Mouse (Mus musculus) intestine, embryonic 14.5 days (tissue): Measurements from ENCODE around the gene Aox3. TPM values are rescaled to one million over a fixed set of nuclear protein-coding genes. Genes with fewer than 3 reads are reported as not detected.

Source experiments
- ATAC-seq: fragments of 200-750 bp; cut with Nextera tagmentation; replicated peaks from 2 replicates; pipeline ENCODE4 v1.8.0; 2017; ENCODE audit warnings: low read depth, moderate number of reproducible peaks, moderate TSS enrichment, moderate library complexity; ENCODE audit not compliant: low FRiP score, low TSS enrichment
- DNase-seq: peaks from one replicate; pipeline ENCODE4 v3.0.0-alpha.2; 2018; ENCODE audit warnings: low spot score
- H3K27ac ChIP-seq: fragments of 300-500 bp; sonication (generic); 2 replicates; pipeline ENCODE4 v1.5.1; 2014; ENCODE audit warnings: low read depth, mild to moderate bottlenecking, control low read depth
- H3K27me3 ChIP-seq: fragments of 300-500 bp; sonication (generic); replicated peaks from 2 replicates; pipeline ENCODE4 v1.6.1; 2014; ENCODE audit warnings: low read length, control low read depth; ENCODE audit not compliant: control insufficient read depth, insufficient read depth
- H3K36me3 ChIP-seq: fragments of 300-500 bp; sonication (generic); 2 replicates; pipeline ENCODE4 v1.6.1; 2014; ENCODE audit warnings: low read length, control low read depth; ENCODE audit not compliant: control insufficient read depth, insufficient read depth
- H3K4me1 ChIP-seq: fragments of 300-500 bp; sonication (generic); replicated peaks from 2 replicates; pipeline ENCODE4 v1.6.1; 2014; ENCODE audit warnings: low read length, control low read depth, mixed read lengths; ENCODE audit not compliant: control insufficient read depth, insufficient read depth
- H3K4me2 ChIP-seq: fragments of 300-500 bp; sonication (generic); 2 replicates; pipeline ENCODE4 v1.6.1; 2014; ENCODE audit warnings: low read length
- H3K4me3 ChIP-seq: fragments of 300-500 bp; sonication (generic); 2 replicates; pipeline ENCODE4 v1.5.1; 2014; ENCODE audit warnings: low read depth, low read length, control low read depth, mixed read lengths
- H3K9ac ChIP-seq: fragments of 300-500 bp; sonication (generic); 2 replicates; pipeline ENCODE4 v1.6.1; 2014; ENCODE audit warnings: mild to moderate bottlenecking, low read length
- H3K9me3 ChIP-seq: fragments of 300-500 bp; sonication (generic); 2 replicates; pipeline ENCODE4 v1.6.1; 2016; ENCODE audit warnings: low read length, control low read depth; ENCODE audit not compliant: control insufficient read depth
- WGBS: fragments of 180-500 bp; shearing (Covaris S2); extraction: QIAGEN DNeasy Blood & Tissue Kit; methylation state at CpG from one replicate; pipeline ENCODE4 v1.1.7; 2014; 5-methylcytosine and 5-hydroxymethylcytosine counted together
- polyA plus RNA-seq: library from polyadenylated mRNA; unstranded; fragments of >200 nt; fragmentation: Nextera tagmentation; extraction: Ambion mirVana; gene quantifications from 2 replicates; pipeline ENCODE4 v1.2.1, GENCODE M21; 2014

Gene Aox3
- polyA plus RNA-seq, 1 experiment from 2014 or later, result 0.42 TPM

DNA sequence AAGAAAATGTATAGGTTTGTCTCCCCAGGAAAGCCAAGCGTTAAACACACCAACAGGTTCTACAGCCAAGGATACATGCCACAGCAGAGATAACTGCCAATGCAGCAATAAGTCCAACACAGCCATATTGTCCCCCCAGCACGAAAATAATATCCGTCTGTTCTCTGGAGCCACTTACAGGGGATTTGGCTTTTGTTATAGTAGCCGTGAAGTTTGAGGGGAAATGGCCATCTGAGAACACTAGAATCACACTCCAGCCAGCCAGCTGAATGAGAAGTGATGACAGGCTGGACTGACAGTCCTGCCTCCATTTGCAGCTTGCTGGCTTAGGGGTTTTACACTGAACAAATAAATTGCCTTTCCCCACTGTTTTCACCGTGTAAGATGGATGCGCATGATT, 108.1 kb downstream of the Aox3 start:
- WGBS, result 79% methylated on average over 6 of the region's 6 CpGs
- ATAC-seq (no peak), DNase-seq (no peak)
- no peaks in the 10 kb centered on the region for H3K4me1 ChIP-seq
- H3K36me3 ChIP-seq, result no peaks in the 10 kb centered on the region
- H3K4me2 ChIP-seq, result no peak overlapping the region
- no peak overlapping the region for H3K9ac ChIP-seq
- no peak overlapping the region for H3K4me3 ChIP-seq
- no peak overlapping the region for H3K27ac ChIP-seq
- H3K9me3 ChIP-seq, result no peaks in the 10 kb centered on the region
- no peaks in the 10 kb centered on the region for H3K27me3 ChIP-seq

GRCm38 (mm10) chr1:58221879-58222278, 108.9 kb downstream of the Aox3 start:
- DNase-seq (no peak), ATAC-seq (no peak)
- Histone ChIP-seq H3K4me2 (no peak overlapping the region), H3K36me3 (no peaks in the 10 kb centered on the region), H3K4me1 (no peaks in the 10 kb centered on the region), H3K27me3 (no peaks in the 10 kb centered on the region), H3K9me3 (no peaks in the 10 kb centered on the region), H3K27ac (no peak overlapping the region), H3K4me3 (no peak overlapping the region), H3K9ac (no peak overlapping the region)
- 74% methylated on average over 5 of the region's 5 CpGs for WGBS

DNA sequence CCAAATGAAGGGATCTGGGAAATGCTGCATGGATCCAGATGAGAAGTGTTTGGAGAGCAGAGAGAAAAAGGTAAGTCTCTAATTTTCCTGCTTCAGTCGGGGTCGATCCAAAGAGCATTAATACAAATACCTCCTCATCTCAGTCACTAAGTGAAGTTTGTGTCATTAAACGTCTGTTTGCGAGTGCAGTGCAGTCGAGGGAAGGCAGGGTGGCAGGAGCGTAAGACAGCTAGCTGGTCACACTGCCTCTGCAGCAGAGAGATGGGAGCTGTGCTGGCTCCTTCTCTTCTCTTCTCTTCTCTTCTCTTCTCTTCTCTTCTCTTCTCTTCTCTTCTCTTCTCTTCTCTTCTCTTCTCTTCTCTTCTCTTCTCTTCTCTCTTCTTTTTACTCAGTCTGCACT, 115.2 kb downstream of the Aox3 start:
- no peak overlapping the region for H3K9ac ChIP-seq
- DNase-seq (no peak), ATAC-seq (no peak)
- no peak overlapping the region for H3K4me2 ChIP-seq
- no peaks in the 10 kb centered on the region for H3K9me3 ChIP-seq
- no peak overlapping the region for H3K27ac ChIP-seq
- H3K4me1 ChIP-seq, result no peaks in the 10 kb centered on the region
- 63% methylated on average over 6 of the region's 6 CpGs for WGBS
- no peak overlapping the region for H3K4me3 ChIP-seq
- H3K27me3 ChIP-seq, result no peaks in the 10 kb centered on the region
- no peaks in the 10 kb centered on the region for H3K36me3 ChIP-seq

DNA sequence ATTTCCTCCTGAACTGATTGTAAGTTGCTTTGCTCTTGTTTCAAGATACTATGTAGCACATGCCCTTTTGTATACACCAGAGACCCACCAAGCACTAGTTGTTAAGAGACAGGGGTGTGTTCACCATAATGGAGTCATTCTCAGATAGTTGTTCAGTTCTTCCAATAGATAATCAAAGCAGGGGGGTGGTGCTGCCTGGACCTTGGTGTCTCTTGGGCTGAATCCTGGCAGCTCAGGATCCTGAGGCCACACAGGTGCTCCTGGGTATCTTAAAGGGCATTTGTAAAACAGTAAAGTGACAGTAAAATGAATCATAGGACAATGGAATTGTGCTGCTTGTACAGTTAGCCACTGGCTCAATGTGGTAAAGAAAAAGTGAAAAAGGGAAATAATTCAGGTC, 116.0 kb downstream of the Aox3 start:
- H3K4me3 ChIP-seq, result no peak overlapping the region
- H3K9ac ChIP-seq, result no peak overlapping the region
- DNase-seq, result no peak
- no peaks in the 10 kb centered on the region for H3K9me3 ChIP-seq
- H3K36me3 ChIP-seq, result no peaks in the 10 kb centered on the region
- no peak overlapping the region for H3K4me2 ChIP-seq
- no peaks in the 10 kb centered on the region for H3K4me1 ChIP-seq
- no peak overlapping the region for H3K27ac ChIP-seq
- no peaks in the 10 kb centered on the region for H3K27me3 ChIP-seq
- no peak for ATAC-seq

GRCm38 (mm10) chr1:58229774-58230173, 116.8 kb downstream of the Aox3 start:
- no peak for ATAC-seq
- Histone ChIP-seq H3K9ac (no peak overlapping the region), H3K27ac (no peak overlapping the region), H3K4me1 (no peaks in the 10 kb centered on the region), H3K4me3 (no peak overlapping the region), H3K9me3 (no peaks in the 10 kb centered on the region), H3K27me3 (no peaks in the 10 kb centered on the region), H3K4me2 (no peak overlapping the region), H3K36me3 (no peaks in the 10 kb centered on the region)
- WGBS, result 84% methylated on average over 4 of the region's 4 CpGs
- no peak for DNase-seq

- Histone ChIP-seq H3K4me1 (no peaks in the 10 kb centered on the region), H3K4me2 (no peak overlapping the region), H3K36me3 (no peaks in the 10 kb centered on the region), H3K27me3 (no peaks in the 10 kb centered on the region), H3K9ac (no peak overlapping the region), H3K4me3 (no peak overlapping the region), H3K9me3 (no peaks in the 10 kb centered on the region), H3K27ac (no peak overlapping the region)
- ATAC-seq, result 0 out of 2 replicates have a peak, but pooled peaks have one; percentile 36
- DNase-seq, result no peak
- 35% methylated on average over 5 of the region's 5 CpGs for WGBS
Measured at GRCm38 (mm10) chr1:58230542-58230941, 117.6 kb downstream of the Aox3 start.

DNA sequence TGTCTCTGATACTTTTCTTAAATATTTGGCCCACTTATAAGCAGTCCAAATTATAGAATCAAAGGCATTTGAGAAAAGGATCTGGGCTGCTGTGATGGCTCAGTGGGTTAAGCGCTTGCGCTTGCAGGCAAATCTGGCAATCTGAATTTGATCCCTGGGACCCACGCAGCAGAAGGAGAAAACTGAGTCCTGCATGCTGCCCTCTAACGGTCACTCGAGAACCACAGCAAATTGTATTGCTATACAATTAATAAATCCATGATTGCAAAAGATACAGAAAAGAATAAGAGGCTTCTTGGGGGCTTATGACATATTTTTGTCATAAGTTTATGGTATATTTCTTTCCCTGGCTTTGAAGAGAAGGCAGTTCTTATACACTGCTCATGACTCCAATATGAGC, 122.5 kb downstream of the Aox3 start:
- ATAC-seq (no peak), DNase-seq (no peak)
- Histone ChIP-seq H3K27me3 (no peaks in the 10 kb centered on the region), H3K9me3 (no peaks in the 10 kb centered on the region), H3K4me2 (no peak overlapping the region), H3K9ac (no peak overlapping the region), H3K4me1 (peaks cover 6% of the 10 kb centered on the region), H3K4me3 (no peak overlapping the region), H3K36me3 (no peaks in the 10 kb centered on the region), H3K27ac (no peak overlapping the region)
- WGBS, result 50% methylated on average over 5 of the region's 5 CpGs

- 70% methylated on average over 4 of the region's 4 CpGs for WGBS
Measured at GRCm38 (mm10) chr1:58237527-58238299, 124.8 kb downstream of the Aox3 start.

DNA sequence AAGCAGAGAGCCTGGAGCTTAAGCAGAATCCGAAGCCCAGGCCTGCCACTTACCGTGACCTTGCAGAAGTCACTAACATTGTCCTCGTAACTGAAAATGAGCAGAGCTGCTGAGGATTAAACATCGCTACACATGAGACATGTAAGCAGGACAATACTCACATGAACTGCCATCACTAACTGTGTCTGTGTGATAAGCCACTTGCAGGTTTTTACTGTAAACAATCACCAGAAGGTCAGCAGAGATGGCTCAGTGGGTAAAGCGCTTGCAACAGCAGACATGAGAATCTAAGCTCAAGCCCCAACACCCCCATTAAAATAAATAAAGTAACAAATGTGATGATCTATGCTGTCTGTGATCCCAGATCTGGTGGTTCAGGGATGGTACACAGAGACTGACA, 125.5 kb downstream of the Aox3 start:
- Histone ChIP-seq H3K27ac (no peak overlapping the region; the same call in 1 of the 2 replicates), H3K36me3 (no peaks in the 10 kb centered on the region), H3K9me3 (no peaks in the 10 kb centered on the region), H3K9ac (no peak overlapping the region), H3K4me1 (peaks cover 6% of the 10 kb centered on the region), H3K27me3 (no peaks in the 10 kb centered on the region), H3K4me2 (no peak overlapping the region), H3K4me3 (no peak overlapping the region)
- no peak for DNase-seq
- ATAC-seq, result no peak
- 61% methylated on average over 5 of the region's 5 CpGs for WGBS

More at GRCm38 (mm10) chr1:58237527-58238299, 124.8 kb downstream of the Aox3 start:
- Histone ChIP-seq H3K27ac (no peak overlapping the region; the same call in 1 of the 2 replicates), H3K36me3 (no peaks in the 10 kb centered on the region), H3K9ac (no peak overlapping the region), H3K27me3 (no peaks in the 10 kb centered on the region), H3K4me1 (peaks cover 6% of the 10 kb centered on the region), H3K9me3 (no peaks in the 10 kb centered on the region), H3K4me2 (no peak overlapping the region), H3K4me3 (no peak overlapping the region)
- ATAC-seq (no peak), DNase-seq (no peak)
